Mouse (Mus musculus): Measurements from ENCODE around the gene Adcy5.

Adcy5 gene

GRCm38 (mm10) chr16:35316856-35317264, 162.2 kb downstream of the Adcy5 start:
- DNase-seq (ENCODE audit: low spot score in 2 of 2), result no peak

- DNase-seq (ENCODE audit: low spot score in 2 of 2), result no peak
Observed at GRCm38 (mm10) chr16:35317460-35317859, 162.8 kb downstream of the Adcy5 start.

DNA sequence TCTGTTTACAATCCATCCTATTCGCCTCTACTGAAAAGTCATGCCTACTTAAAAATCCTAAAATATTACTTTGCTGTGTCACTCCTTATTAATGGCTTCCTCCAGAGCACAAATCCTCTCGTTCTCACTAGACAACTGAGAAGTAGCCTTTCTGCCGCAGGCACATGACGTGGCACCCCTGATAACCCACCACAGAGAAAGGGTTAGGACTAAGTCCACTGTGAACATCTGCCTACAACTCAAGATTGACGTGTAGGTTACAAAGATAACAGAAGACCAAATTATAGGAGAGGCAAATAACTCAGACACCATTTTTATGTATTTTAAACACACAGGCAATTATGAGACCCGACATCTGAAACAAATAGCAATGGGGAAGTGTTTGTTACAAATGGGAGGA, 163.7 kb downstream of the Adcy5 start:
- no peak for DNase-seq (ENCODE audit: low spot score in 2 of 2)

DNA sequence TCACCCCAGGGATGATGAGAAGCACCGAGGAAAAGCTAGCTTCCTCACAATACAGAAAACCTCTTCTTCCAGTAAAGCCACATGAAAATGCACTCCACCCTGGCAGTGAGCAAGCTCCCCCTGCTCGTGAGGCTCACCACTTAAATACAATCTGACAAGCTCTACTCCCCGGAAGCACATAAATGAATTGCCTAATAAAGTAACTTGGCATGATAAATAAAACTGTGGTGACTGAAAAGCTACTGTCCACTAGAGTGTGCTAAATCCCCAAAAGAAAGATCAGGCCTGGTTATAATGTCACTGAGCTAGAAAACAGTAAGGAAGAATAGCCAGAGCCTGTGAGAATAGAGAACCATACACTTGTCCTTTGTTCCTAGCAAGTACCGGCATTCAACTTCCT, 164.7 kb downstream of the Adcy5 start:
- DNase-seq (ENCODE audit: low spot score in 2 of 2), result peak in 1 of 2 experiments; percentile 40

- DNase-seq (ENCODE audit: low spot score in 2 of 2), result no peak
Observed at GRCm38 (mm10) chr16:35319773-35320172, 165.1 kb downstream of the Adcy5 start.

DNA sequence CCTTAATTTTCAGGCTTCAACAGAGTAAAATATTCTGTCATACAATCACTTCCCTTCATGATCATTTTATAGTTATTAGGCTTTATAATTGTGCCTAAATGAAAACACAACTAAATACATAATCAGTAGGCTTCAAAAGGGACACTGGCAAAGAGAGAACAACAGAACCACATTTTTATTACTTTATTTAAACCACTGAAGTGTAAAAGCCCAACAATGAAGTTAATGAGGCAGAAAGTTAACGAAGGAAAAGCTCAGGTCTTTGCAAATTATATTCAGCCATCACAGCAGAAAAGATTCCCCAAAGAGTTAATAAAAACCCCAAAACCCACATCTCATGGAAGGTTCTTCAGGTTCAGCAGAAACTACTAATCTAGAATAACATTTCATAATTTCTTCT, 175.8 kb downstream of the Adcy5 start:
- no peak for DNase-seq (ENCODE audit: low spot score in 2 of 2)
